Mouse (Mus musculus): ENCODE measurements at regions not wholly inside any gene's neighbourhood (a gene's known extent, or its start where the extent isn't known, plus 50 kb on each side); places are given as distances from the start of the nearest gene placed in this dataset.
A peak's percentile ranks its signal among the peaks of the same experiment; 100 is the strongest.
"Not testable (repeated sequence)": the region's sequence is repeated elsewhere in the genome, so short reads cannot be mapped to it uniquely, and the experiment has no call there.

- not testable (repeated sequence) for H3K4me2 ChIP-seq (replicated peaks); H3K36me3 ChIP-seq; H3K9me3 ChIP-seq; ATAC-seq; H3K4me1 ChIP-seq (replicated peaks); H3K27ac ChIP-seq; H3K9ac ChIP-seq; H3K4me3 ChIP-seq (replicated peaks); H3K27me3 ChIP-seq (replicated peaks)
- 95% methylated on average over 2 of the region's 2 CpGs for WGBS
Observed at GRCm38 (mm10) chr17:17197229-17197628, 76.0 kb downstream of the Zfp97 start.

GRCm38 (mm10) chr17:17229069-17229468 lies 107.9 kb downstream of the Zfp97 start:
- no peak overlapping the region for H3K4me2 ChIP-seq (replicated peaks)
- H3K9ac ChIP-seq: no peak overlapping the region
- H3K36me3 ChIP-seq: no peaks in the 10 kb centered on the region
- H3K4me1 ChIP-seq (replicated peaks): no peaks in the 10 kb centered on the region
- no peak overlapping the region for H3K4me3 ChIP-seq (replicated peaks)
- WGBS: 52% methylated on average over 2 of the region's 2 CpGs
- no peak overlapping the region for H3K27ac ChIP-seq
- H3K27me3 ChIP-seq (replicated peaks): no peaks in the 10 kb centered on the region
- ATAC-seq: no peak
- H3K9me3 ChIP-seq: no peaks in the 10 kb centered on the region

GRCm38 (mm10) chr17:17234329-17235185 lies 113.3 kb downstream of the Zfp97 start:
- H3K4me2 ChIP-seq (replicated peaks): peak overlapping the region; percentile 58

GRCm38 (mm10) chr17:17235186-17235482 lies 113.9 kb downstream of the Zfp97 start:
- not testable (repeated sequence) for H3K9me3 ChIP-seq; H3K36me3 ChIP-seq; ATAC-seq; H3K27me3 ChIP-seq (replicated peaks); H3K4me1 ChIP-seq (replicated peaks)
- Histone ChIP-seq H3K4me3 (replicated peaks) (peak overlapping the region; percentile 56), H3K9ac (peak overlapping the region; percentile 56), H3K27ac (0 out of 2 replicates have a peak overlapping the region, but pooled peaks have one; percentile 77), H3K4me2 (replicated peaks) (peak overlapping the region; percentile 51)
- WGBS: under 1% methylated on average over 5 of the region's 5 CpGs

More at GRCm38 (mm10) chr17:17234329-17235185, 113.3 kb downstream of the Zfp97 start:
- Histone ChIP-seq H3K27ac (peak overlapping the region; percentile 77), H3K9ac (peak overlapping the region; percentile 56), H3K4me3 (replicated peaks) (peak overlapping the region; percentile 56)
- under 1% methylated on average over 21 of the region's 22 CpGs for WGBS
- not testable (repeated sequence) for H3K27me3 ChIP-seq (replicated peaks); H3K36me3 ChIP-seq; H3K9me3 ChIP-seq; H3K4me1 ChIP-seq (replicated peaks)
- peak; percentile 100 for ATAC-seq
